Mouse (Mus musculus) ES-Bruce4 (cell line): Measurements from ENCODE around the gene March7. TPM values are rescaled to one million over a fixed set of nuclear protein-coding genes. Genes with fewer than 3 reads are reported as not detected.

Experiments
- H3K27ac ChIP-seq: 2 replicates; pipeline ENCODE4 v1.5.1; 2012; ENCODE audit warnings: low read length, inconsistent platforms; ENCODE audit not compliant: insufficient read depth
- H3K27me3 ChIP-seq: 2 replicates; pipeline ENCODE4 v1.6.1; 2012; ENCODE audit warnings: mild to moderate bottlenecking, low read length, inconsistent platforms; ENCODE audit not compliant: control insufficient read depth, poor library complexity, insufficient read depth, severe bottlenecking
- H3K36me3 ChIP-seq: 2 replicates; pipeline ENCODE4 v1.6.1; 2012; ENCODE audit warnings: inconsistent platforms, mild to moderate bottlenecking, low read length, moderate library complexity; ENCODE audit not compliant: control insufficient read depth, poor library complexity, insufficient read depth, severe bottlenecking
- H3K4me1 ChIP-seq: one replicate; pipeline ENCODE4 v1.8.1; 2011; ENCODE audit warnings: low read length; ENCODE audit not compliant: control insufficient read depth, insufficient read depth
- H3K4me3 ChIP-seq: 2 replicates; pipeline ENCODE4 v1.5.1; 2011; ENCODE audit warnings: low read depth, mild to moderate bottlenecking, low read length
- H3K9ac ChIP-seq: 2 replicates; pipeline ENCODE4 v1.6.1; 2012; ENCODE audit warnings: low read depth, mild to moderate bottlenecking, inconsistent platforms; ENCODE audit not compliant: poor library complexity, severe bottlenecking
- H3K9me3 ChIP-seq: replicated peaks from 2 replicates; pipeline ENCODE4 v1.6.1; 2012; ENCODE audit warnings: mild to moderate bottlenecking, low read length, inconsistent platforms; ENCODE audit not compliant: control insufficient read depth, poor library complexity, insufficient read depth, severe bottlenecking
- CTCF ChIP-seq: IDR thresholded peaks from one replicate; pipeline ENCODE4 v1.8.1; 2011; ENCODE audit warnings: low read depth, low read length
- EP300 ChIP-seq: IDR thresholded peaks from 2 replicates; pipeline ENCODE4 v1.6.1; 2011; ENCODE audit warnings: low read depth, low read length; ENCODE audit not compliant: insufficient read depth
- POLR2A ChIP-seq: IDR thresholded peaks from one replicate; pipeline ENCODE4 v1.8.1; 2011; ENCODE audit warnings: low read length; ENCODE audit not compliant: insufficient read depth
- polyA plus RNA-seq: library from polyadenylated mRNA; stranded (reverse); fragments of >200 nt; gene quantifications from 2 replicates; pipeline ENCODE4 v1.2.4, GENCODE M21; 2011; ENCODE audit warnings: low read depth; ENCODE audit not compliant: missing spikeins, insufficient read depth, insufficient read length

March7 gene
- polyA plus RNA-seq, 1 experiment, result 183 TPM

DNA sequence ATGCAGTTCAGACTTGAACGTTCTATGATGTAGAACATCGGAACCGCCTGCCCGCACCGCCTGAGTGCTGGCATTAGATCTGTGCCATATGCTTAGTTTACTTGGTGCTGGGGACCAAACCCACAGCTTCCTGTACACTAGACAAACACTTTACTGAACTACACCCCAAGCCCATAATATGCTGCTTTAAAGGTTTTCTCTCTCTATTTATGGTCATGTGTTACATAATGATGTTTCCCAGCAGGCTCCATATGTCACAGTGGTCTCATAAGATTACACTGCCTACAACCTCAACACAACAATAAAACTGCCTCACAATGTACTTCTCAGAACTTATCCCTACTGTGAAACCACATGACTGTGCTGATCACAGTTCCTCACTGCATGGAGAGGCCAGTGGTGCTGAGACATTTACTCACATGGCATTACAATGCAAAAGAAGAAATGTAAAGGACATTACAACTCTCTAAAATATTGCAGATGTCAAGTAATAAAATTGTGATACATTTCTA is 9.6 kb upstream of the March7 start:
- no peak overlapping the region for H3K27ac ChIP-seq
- H3K9ac ChIP-seq, result no peak overlapping the region
- no peaks in the 10 kb centered on the region for H3K9me3 ChIP-seq
- H3K27me3 ChIP-seq, result no peaks in the 10 kb centered on the region
- TF ChIP-seq EP300 (no peak), CTCF (no peak), POLR2A (no peak)
- no peak overlapping the region for H3K4me3 ChIP-seq
- no peaks in the 10 kb centered on the region for H3K36me3 ChIP-seq
- no peaks in the 10 kb centered on the region for H3K4me1 ChIP-seq

DNA sequence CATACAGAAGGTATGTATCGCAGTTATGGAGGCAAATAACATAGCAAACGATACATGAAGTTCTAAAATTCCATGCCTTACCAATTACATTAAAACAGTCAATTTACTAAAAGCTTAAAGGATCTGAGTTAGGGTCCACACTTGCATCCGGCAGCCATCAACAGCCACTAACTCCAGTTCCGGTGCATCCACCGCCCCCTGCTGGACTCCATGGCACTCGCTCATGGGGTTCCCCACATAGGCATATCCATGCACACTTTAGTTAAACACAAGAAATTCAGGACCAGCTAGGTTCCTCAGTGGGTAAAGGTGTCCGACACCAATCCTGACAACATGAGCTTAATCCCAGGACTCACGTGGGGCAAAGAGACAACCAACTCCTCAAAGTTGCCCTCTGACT is 9.0 kb upstream of the March7 start:
- no peaks in the 10 kb centered on the region for H3K9me3 ChIP-seq
- no peak overlapping the region for H3K27ac ChIP-seq
- H3K27me3 ChIP-seq, result no peaks in the 10 kb centered on the region
- H3K36me3 ChIP-seq, result no peaks in the 10 kb centered on the region
- no peaks in the 10 kb centered on the region for H3K4me1 ChIP-seq
- no peak overlapping the region for H3K9ac ChIP-seq
- no peak overlapping the region for H3K4me3 ChIP-seq
- TF ChIP-seq CTCF, result peak; percentile 81
- TF ChIP-seq POLR2A, result no peak

DNA sequence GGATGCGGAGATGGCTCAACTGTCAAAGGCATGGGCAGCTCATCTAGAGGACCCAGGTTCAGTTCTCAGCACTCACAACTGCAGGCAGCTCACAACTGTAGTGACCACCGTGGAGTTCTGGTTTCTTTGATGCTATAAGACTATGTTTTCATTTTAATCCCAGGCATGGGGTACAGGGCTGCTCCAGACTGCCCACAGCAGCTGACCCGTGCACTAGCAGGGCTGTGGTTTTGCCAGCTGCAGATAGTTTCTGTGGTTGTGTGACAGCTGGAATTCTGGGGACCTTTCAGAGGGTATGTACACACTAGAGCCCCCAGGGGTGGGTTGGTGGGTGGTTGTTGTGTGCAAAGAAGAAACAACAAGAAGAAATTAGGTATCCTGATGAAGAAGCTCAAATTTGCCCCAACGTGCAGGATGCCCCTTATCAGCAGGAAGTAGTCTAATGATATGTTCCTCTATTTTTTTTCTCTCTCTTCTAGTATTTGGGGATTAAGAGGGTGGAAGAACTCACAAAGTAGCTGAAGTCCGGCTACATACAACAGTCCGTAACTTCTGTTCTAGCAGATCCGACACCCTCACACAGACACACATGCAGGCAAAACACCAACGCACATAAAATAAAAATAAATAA is 6.7 kb upstream of the March7 start:
- H3K27me3 ChIP-seq, result no peaks in the 10 kb centered on the region
- H3K9ac ChIP-seq, result no peak overlapping the region
- no peak overlapping the region for H3K27ac ChIP-seq
- H3K36me3 ChIP-seq, result no peaks in the 10 kb centered on the region
- no peaks in the 10 kb centered on the region for H3K9me3 ChIP-seq
- H3K4me3 ChIP-seq, result no peak overlapping the region
- no peaks in the 10 kb centered on the region for H3K4me1 ChIP-seq
- TF ChIP-seq EP300 (no peak), CTCF (no peak), POLR2A (no peak)

DNA sequence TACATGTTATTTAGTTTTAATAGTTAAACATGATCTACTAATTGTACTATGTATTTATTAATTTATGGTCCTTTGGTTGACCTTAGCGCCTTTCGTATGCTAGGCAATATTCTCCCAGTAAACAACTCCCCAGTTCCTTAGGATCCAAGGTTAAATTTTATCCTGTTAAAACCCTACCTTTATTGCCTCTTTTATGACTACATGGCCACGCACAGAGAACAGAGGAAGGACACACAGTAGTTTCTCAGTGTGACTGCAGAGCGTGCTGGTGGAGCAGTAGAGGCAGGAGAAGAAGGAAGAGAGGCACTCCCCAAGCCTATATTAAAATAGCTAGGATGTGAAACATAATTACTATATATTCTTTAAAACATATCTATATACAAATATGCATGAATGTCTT is 6.0 kb upstream of the March7 start:
- TF ChIP-seq CTCF (no peak), POLR2A (no peak), EP300 (no peak)
- no peaks in the 10 kb centered on the region for H3K27me3 ChIP-seq
- H3K27ac ChIP-seq, result no peak overlapping the region
- H3K9ac ChIP-seq, result no peak overlapping the region
- no peaks in the 10 kb centered on the region for H3K9me3 ChIP-seq
- H3K36me3 ChIP-seq, result no peaks in the 10 kb centered on the region
- H3K4me1 ChIP-seq, result no peaks in the 10 kb centered on the region
- H3K4me3 ChIP-seq, result no peak overlapping the region

DNA sequence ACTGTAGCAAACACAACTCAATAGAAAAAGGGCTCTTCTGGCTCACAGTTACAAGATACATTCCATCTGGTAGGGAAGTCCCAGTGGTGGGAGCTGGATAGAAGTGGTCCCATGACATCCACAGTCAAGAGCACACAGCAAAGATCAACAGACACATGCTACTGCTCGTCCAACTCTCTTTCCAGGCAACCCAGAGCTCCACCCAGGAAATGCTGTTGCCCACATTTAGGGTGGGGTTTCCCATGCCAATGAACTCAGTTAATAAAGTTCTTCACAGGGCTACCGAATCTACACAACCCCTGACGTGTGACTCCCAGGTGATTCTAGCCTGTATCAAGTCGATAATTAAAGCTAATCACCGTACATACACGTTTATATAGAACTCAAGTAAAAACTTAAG is 5.5 kb upstream of the March7 start:
- no peaks in the 10 kb centered on the region for H3K36me3 ChIP-seq
- TF ChIP-seq EP300 (no peak), POLR2A (no peak), CTCF (no peak)
- H3K27ac ChIP-seq, result no peak overlapping the region
- no peak overlapping the region for H3K9ac ChIP-seq
- no peaks in the 10 kb centered on the region for H3K4me1 ChIP-seq
- H3K27me3 ChIP-seq, result no peaks in the 10 kb centered on the region
- no peak overlapping the region for H3K4me3 ChIP-seq
- no peaks in the 10 kb centered on the region for H3K9me3 ChIP-seq

DNA sequence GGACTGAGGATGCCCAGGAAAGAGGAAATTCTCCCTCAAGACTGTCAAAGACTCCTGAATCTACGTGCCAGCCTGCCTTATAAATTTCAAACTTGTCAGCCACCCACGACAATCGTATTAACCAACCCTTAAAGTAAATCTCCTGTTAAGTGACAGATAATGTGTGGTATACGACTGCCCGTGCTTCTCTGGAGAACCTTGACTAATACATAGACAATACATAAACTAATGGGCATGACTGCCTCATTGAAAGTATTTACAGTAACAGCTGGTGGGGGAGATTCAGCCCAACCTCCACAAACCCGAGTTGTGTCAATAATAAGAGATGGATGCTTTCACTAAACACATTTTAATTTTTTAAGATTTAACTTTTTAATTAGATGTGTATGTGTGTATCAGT is 3.9 kb upstream of the March7 start:
- Histone ChIP-seq H3K4me3 (no peak overlapping the region), H3K27ac (no peak overlapping the region), H3K9me3 (no peaks in the 10 kb centered on the region), H3K36me3 (no peaks in the 10 kb centered on the region), H3K9ac (no peak overlapping the region), H3K27me3 (no peaks in the 10 kb centered on the region), H3K4me1 (no peaks in the 10 kb centered on the region)
- no peak for TF ChIP-seq EP300
- no peak for TF ChIP-seq POLR2A
- no peak for TF ChIP-seq CTCF
